14 mouse cellular contexts compared by ENCODE assay signal in genomic region chr2:52303405-52303804, GRCm38 (mm10).
DNase-seq lines count a peak whose midpoint lies in the region; ATAC-seq and TF ChIP-seq lines count a peak whose summit lies in the region.
"Had no signal": no experiment of that assay in that cellular context is flagged by ENCODE, and none has a peak within 500 bp of the region (broad histone marks: within the 10 kb centered on the region; RNA-seq: fewer than 3 reads in every experiment).

No protein-coding gene starts in this region.

- DNase-seq in forebrain, postnatal 0 days, result peak; percentile 16
- DNase-seq in kidney, postnatal 0 days (ENCODE audit: low spot score), result peak; percentile 79
- peak; percentile 14 for DNase-seq in 3T3-L1 (ENCODE audit: low read depth, low spot score)
- peak; percentile 25 for DNase-seq in adipocyte (ENCODE audit: low spot score)
- DNase-seq in embryo, embryonic 10 days (ENCODE audit: low spot score), result no peak
- DNase-seq: adrenal gland, postnatal 25 days; cerebellum, adult 2 months; gastrocnemius, postnatal 14 days; thymus, postnatal 4 days had no signal

- peak; percentile 58 for TF ChIP-seq CTCF in forebrain, postnatal 0 days (IDR thresholded peaks at IDR 0.05; ENCODE audit: low read depth)
- peak; percentile 69 for TF ChIP-seq CTCF in kidney, postnatal 0 days (IDR thresholded peaks at IDR 0.05; ENCODE audit: low read depth)

- no peak overlapping the region for H3K27ac ChIP-seq in forebrain, postnatal 0 days (ENCODE audit: low read depth, low read length)
- H3K27ac ChIP-seq in forebrain, embryonic 13.5 days, result no peak overlapping the region
- no peak overlapping the region for H3K27ac ChIP-seq in kidney, postnatal 0 days
- H3K27ac ChIP-seq in kidney, embryonic 14.5 days (ENCODE audit: low read depth, low read length), result no peak overlapping the region
- H3K27ac ChIP-seq: liver, embryonic 15.5 days had no signal

- ATAC-seq in forebrain, postnatal 0 days, result peak; percentile 38; the same call in 1 of the 2 replicates
- no peak for ATAC-seq in forebrain, embryonic 13.5 days
- ATAC-seq in kidney, postnatal 0 days (replicated peaks; ENCODE audit: low FRiP score, low read depth), result no peak
- ATAC-seq in kidney, embryonic 14.5 days (ENCODE audit: low FRiP score, low TSS enrichment), result no peak
- no peak for ATAC-seq in cerebellum, adult (ENCODE audit: insufficient number of reproducible peaks, low FRiP score, low TSS enrichment)

- H3K4me3 ChIP-seq in forebrain, postnatal 0 days (ENCODE audit: low read depth, low read length), result no peak overlapping the region
- H3K4me3 ChIP-seq in forebrain, embryonic 13.5 days, result no peak overlapping the region
- H3K4me3 ChIP-seq in kidney, postnatal 0 days (replicated peaks; ENCODE audit: low read depth, low read length), result no peak overlapping the region
- no peak overlapping the region for H3K4me3 ChIP-seq in kidney, embryonic 14.5 days (ENCODE audit: low read length)
- H3K4me3 ChIP-seq: liver, embryonic 15.5 days had no signal

- H3K4me1 ChIP-seq in forebrain, postnatal 0 days (ENCODE audit: insufficient read depth), result no peaks in the 10 kb centered on the region
- H3K4me1 ChIP-seq in forebrain, embryonic 13.5 days, result no peaks in the 10 kb centered on the region
- H3K4me1 ChIP-seq in kidney, postnatal 0 days (replicated peaks; ENCODE audit: insufficient read depth, low read length), result no peaks in the 10 kb centered on the region
- H3K4me1 ChIP-seq in kidney, embryonic 14.5 days (ENCODE audit: control insufficient read depth, insufficient read depth, low read length), result no peaks in the 10 kb centered on the region
- H3K4me1 ChIP-seq: liver, embryonic 15.5 days had no signal

- no peaks in the 10 kb centered on the region for H3K9me3 ChIP-seq in forebrain, postnatal 0 days (ENCODE audit: low read length)
- H3K9me3 ChIP-seq in forebrain, embryonic 13.5 days (replicated peaks), result no peaks in the 10 kb centered on the region
- H3K9me3 ChIP-seq in kidney, postnatal 0 days (replicated peaks; ENCODE audit: low read length), result no peaks in the 10 kb centered on the region
- H3K9me3 ChIP-seq in kidney, embryonic 14.5 days (ENCODE audit: control insufficient read depth, low read length), result no peaks in the 10 kb centered on the region
- H3K9me3 ChIP-seq: liver, embryonic 15.5 days had no signal

- no peak overlapping the region for H3K9ac ChIP-seq in forebrain, postnatal 0 days
- no peak overlapping the region for H3K9ac ChIP-seq in forebrain, embryonic 13.5 days
- no peak overlapping the region for H3K9ac ChIP-seq in kidney, postnatal 0 days (ENCODE audit: low read depth, low read length)
- H3K9ac ChIP-seq in kidney, embryonic 14.5 days (ENCODE audit: low read depth, low read length), result no peak overlapping the region
- H3K9ac ChIP-seq: liver, embryonic 15.5 days had no signal

- no peaks in the 10 kb centered on the region for H3K27me3 ChIP-seq in forebrain, postnatal 0 days (ENCODE audit: insufficient read depth, low read length)
- H3K27me3 ChIP-seq in forebrain, embryonic 13.5 days, result no peaks in the 10 kb centered on the region
- no peaks in the 10 kb centered on the region for H3K27me3 ChIP-seq in kidney, postnatal 0 days (ENCODE audit: insufficient read depth, low read length)
- no peaks in the 10 kb centered on the region for H3K27me3 ChIP-seq in kidney, embryonic 14.5 days (ENCODE audit: control insufficient read depth, insufficient read depth, low read length)
- H3K27me3 ChIP-seq: liver, embryonic 15.5 days had no signal

- H3K4me2 ChIP-seq in forebrain, postnatal 0 days (ENCODE audit: low read depth), result no peak overlapping the region
- no peak overlapping the region for H3K4me2 ChIP-seq in forebrain, embryonic 13.5 days
- H3K4me2 ChIP-seq in kidney, postnatal 0 days (ENCODE audit: low read length), result no peak overlapping the region
- H3K4me2 ChIP-seq in kidney, embryonic 14.5 days (replicated peaks; ENCODE audit: low read depth, low read length), result no peak overlapping the region
- H3K4me2 ChIP-seq: liver, embryonic 15.5 days; midbrain, embryonic 11.5 days had no signal

- WGBS in forebrain, postnatal 0 days, result 94% methylated on average over 1 of the region's 1 CpGs
- 91% methylated on average over 1 of the region's 1 CpGs for WGBS in forebrain, embryonic 13.5 days
- 61% methylated on average over 1 of the region's 1 CpGs for WGBS in kidney, postnatal 0 days
- WGBS in kidney, embryonic 14.5 days, result 61% methylated on average over 1 of the region's 1 CpGs

- no peaks in the 10 kb centered on the region for H3K36me3 ChIP-seq in forebrain, postnatal 0 days (ENCODE audit: insufficient read depth)
- H3K36me3 ChIP-seq in forebrain, embryonic 13.5 days (ENCODE audit: poor library complexity, severe bottlenecking), result no peaks in the 10 kb centered on the region
- H3K36me3 ChIP-seq in kidney, postnatal 0 days (ENCODE audit: insufficient read depth, low read length), result no peaks in the 10 kb centered on the region
- H3K36me3 ChIP-seq in kidney, embryonic 14.5 days (ENCODE audit: control insufficient read depth, insufficient read depth, low read length), result no peaks in the 10 kb centered on the region
- H3K36me3 ChIP-seq: liver, embryonic 15.5 days had no signal
